Mouse (Mus musculus) neural tube, embryonic 11.5 days (tissue): ENCODE measurements around the gene Olfr494. TPM values are rescaled to one million over a fixed set of nuclear protein-coding genes. Genes with fewer than 3 reads are reported as not detected.

ENCODE experiments used
- ATAC-seq: fragments of 200-750 bp; cut with Nextera tagmentation; 2 replicates; pipeline ENCODE4 v1.8.0; 2017; ENCODE audit warnings: moderate number of reproducible peaks, mild to moderate bottlenecking, moderate TSS enrichment, moderate library complexity; ENCODE audit not compliant: insufficient read depth, low FRiP score, low TSS enrichment
- DNase-seq: peaks from one replicate; pipeline ENCODE4 v3.0.0-alpha.2; 2015; ENCODE audit warnings: low spot score
- H3K27ac ChIP-seq: fragments of 300-500 bp; sonication (generic); 2 replicates; pipeline ENCODE4 v1.5.1; 2014; ENCODE audit warnings: low read depth, mild to moderate bottlenecking, low read length
- H3K27me3 ChIP-seq: fragments of 300-500 bp; sonication (generic); 2 replicates; pipeline ENCODE4 v1.6.1; 2014; ENCODE audit warnings: mild to moderate bottlenecking, low read length, mixed read lengths; ENCODE audit not compliant: control insufficient read depth, insufficient read depth
- H3K36me3 ChIP-seq: fragments of 300-500 bp; sonication (generic); 2 replicates; pipeline ENCODE4 v1.6.1; 2014; ENCODE audit warnings: mild to moderate bottlenecking, low read length, moderate library complexity, mixed read lengths; ENCODE audit not compliant: control insufficient read depth, insufficient read depth
- H3K4me1 ChIP-seq: fragments of 300-500 bp; sonication (generic); 2 replicates; pipeline ENCODE4 v1.6.1; 2014; ENCODE audit warnings: low read length, mixed read lengths; ENCODE audit not compliant: control insufficient read depth, insufficient read depth
- H3K4me2 ChIP-seq: fragments of 300-500 bp; sonication (generic); 2 replicates; pipeline ENCODE4 v1.6.1; 2014; ENCODE audit warnings: low read depth, mild to moderate bottlenecking, moderate library complexity
- H3K4me3 ChIP-seq: fragments of 300-500 bp; sonication (generic); 2 replicates; pipeline ENCODE4 v1.5.1; 2014; ENCODE audit warnings: low read depth, low read length
- H3K9ac ChIP-seq: fragments of 300-500 bp; sonication (generic); 2 replicates; pipeline ENCODE4 v1.6.1; 2014; ENCODE audit warnings: mild to moderate bottlenecking, low read length
- H3K9me3 ChIP-seq: fragments of 300-500 bp; sonication (generic); 2 replicates; pipeline ENCODE4 v1.6.1; 2016; ENCODE audit warnings: low read length; ENCODE audit not compliant: control insufficient read depth
- WGBS: fragments of 180-500 bp; shearing (Covaris S2); extraction: QIAGEN DNeasy Blood & Tissue Kit; methylation state at CpG from one replicate; pipeline ENCODE4 v1.1.7; 2014; 5-methylcytosine and 5-hydroxymethylcytosine counted together
- polyA plus RNA-seq: library from polyadenylated mRNA; unstranded; fragments of >200 nt; fragmentation: Nextera tagmentation; extraction: Ambion mirVana; gene quantifications from 2 replicates; pipeline ENCODE4 v1.2.1, GENCODE M21; 2014

The Olfr494 gene
- polyA plus RNA-seq = not detected in 2 replicates

- Histone ChIP-seq H3K27me3 (no peaks in the 10 kb centered on the region), H3K4me3 (no peak within 1 kb of the TSS), H3K36me3 (no peaks in the 10 kb centered on the region), H3K9me3 (no peaks in the 10 kb centered on the region), H3K4me1 (no peaks in the 10 kb centered on the region), H3K9ac (no peak within 1 kb of the TSS), H3K27ac (no peak within 1 kb of the TSS), H3K4me2 (no peak within 1 kb of the TSS)
- 86% methylated on average over 3 of the region's 3 CpGs for WGBS
- DNase-seq = no peak
- ATAC-seq = no peak
These were observed at the start of gene Olfr494 for GRCm38 (mm10) chr7:108365035-108365434. Olfr494 (plus strand) TSS chr7:108365335.

- Histone ChIP-seq H3K9me3 (no peaks in the 10 kb centered on the region), H3K9ac (no peak within 1 kb of the TSS), H3K4me1 (no peaks in the 10 kb centered on the region), H3K4me2 (no peak within 1 kb of the TSS), H3K4me3 (no peak within 1 kb of the TSS), H3K27ac (no peak within 1 kb of the TSS), H3K36me3 (no peaks in the 10 kb centered on the region), H3K27me3 (no peaks in the 10 kb centered on the region)
- WGBS = 82% methylated on average over 2 of the region's 2 CpGs
- ATAC-seq = no peak
- DNase-seq = no peak
These were observed 41.6 kb upstream of the Olfr494 start, which contains the start of gene Olfr492 for GRCm38 (mm10) chr7:108323574-108323973. Olfr492 (minus strand) TSS chr7:108323674.

GRCm38 (mm10) chr7:108346879-108347278 lies 18.3 kb upstream of the Olfr494 start, which contains the start of gene Olfr493:
Olfr493 (minus strand) TSS chr7:108346979.
- WGBS = 67% methylated on average over 1 of the region's 1 CpGs
- Histone ChIP-seq H3K9ac (no peak within 1 kb of the TSS), H3K4me2 (no peak within 1 kb of the TSS), H3K27me3 (no peaks in the 10 kb centered on the region), H3K4me3 (no peak within 1 kb of the TSS), H3K9me3 (no peaks in the 10 kb centered on the region), H3K4me1 (no peaks in the 10 kb centered on the region), H3K27ac (no peak within 1 kb of the TSS), H3K36me3 (no peaks in the 10 kb centered on the region)
- no peak for ATAC-seq
- no peak for DNase-seq

- Histone ChIP-seq H3K27me3 (no peaks in the 10 kb centered on the region), H3K4me3 (no peak within 1 kb of the TSS), H3K27ac (no peak within 1 kb of the TSS), H3K4me2 (no peak within 1 kb of the TSS), H3K9me3 (no peaks in the 10 kb centered on the region), H3K36me3 (no peaks in the 10 kb centered on the region), H3K4me1 (no peaks in the 10 kb centered on the region), H3K9ac (no peak within 1 kb of the TSS)
- no peak for DNase-seq
- 67% methylated on average over 1 of the region's 1 CpGs for WGBS
- no peak for ATAC-seq
These were observed 27.7 kb downstream of the Olfr494 start, which contains the start of gene Olfr495 for GRCm38 (mm10) chr7:108392867-108393266. Olfr495 (plus strand) TSS chr7:108393167.

Other genes with a start within 250 kb of the Olfr494 start
- gene Olfr484, start 237.9 kb upstream of the Olfr494 start, polyA plus RNA-seq = not detected in 2 replicates
- gene Olfr485, start 205.5 kb upstream of the Olfr494 start, polyA plus RNA-seq = not detected in 2 replicates
- not detected in 2 replicates for gene Olfr486, start 192.6 kb upstream of the Olfr494 start, polyA plus RNA-seq
- not detected in 2 replicates for gene Olfr487, start 150.7 kb upstream of the Olfr494 start, polyA plus RNA-seq
- gene Olfr488, start 107.0 kb upstream of the Olfr494 start, polyA plus RNA-seq = not detected in 2 replicates
- gene Olfr490, start 76.4 kb upstream of the Olfr494 start, polyA plus RNA-seq = not detected in 2 replicates
- gene Olfr491, start 51.9 kb upstream of the Olfr494 start, polyA plus RNA-seq = not detected in 2 replicates
- gene Olfr492, start 41.7 kb upstream of the Olfr494 start, polyA plus RNA-seq = not detected in 2 replicates
- gene Olfr493, start 18.4 kb upstream of the Olfr494 start, polyA plus RNA-seq = not detected in 2 replicates
- gene Olfr495, start 27.8 kb downstream of the Olfr494 start, polyA plus RNA-seq = not detected in 2 replicates
- not detected in 2 replicates for gene Olfr497, start 55.1 kb downstream of the Olfr494 start, polyA plus RNA-seq
- gene Olfr498, start 100.0 kb downstream of the Olfr494 start, polyA plus RNA-seq = not detected in 2 replicates
- not detected in 2 replicates for gene Olfr502, start 159.7 kb downstream of the Olfr494 start, polyA plus RNA-seq
- not detected in 2 replicates for gene Olfr503, start 179.2 kb downstream of the Olfr494 start, polyA plus RNA-seq
- not detected in 2 replicates for gene Olfr504, start 200.5 kb downstream of the Olfr494 start, polyA plus RNA-seq
- gene Olfr506, start 245.5 kb downstream of the Olfr494 start, polyA plus RNA-seq = not detected in 2 replicates